Mouse (Mus musculus) CD4-positive, CD25-positive, alpha-beta regulatory T cell, adult 9 weeks (primary cell): ENCODE measurements around the gene Ppp2r5e. TPM values are rescaled to one million over a fixed set of nuclear protein-coding genes. Genes with fewer than 3 reads are reported as not detected.

Source experiments
- polyA plus RNA-seq: library from polyadenylated mRNA; unstranded; fragments of 100-300 nt; shearing (Covaris generic); gene quantifications from one replicate; pipeline ENCODE4 v1.2.1, GENCODE M21; 2017

Ppp2r5e gene
- polyA plus RNA-seq: 3.6 TPM

DNA sequence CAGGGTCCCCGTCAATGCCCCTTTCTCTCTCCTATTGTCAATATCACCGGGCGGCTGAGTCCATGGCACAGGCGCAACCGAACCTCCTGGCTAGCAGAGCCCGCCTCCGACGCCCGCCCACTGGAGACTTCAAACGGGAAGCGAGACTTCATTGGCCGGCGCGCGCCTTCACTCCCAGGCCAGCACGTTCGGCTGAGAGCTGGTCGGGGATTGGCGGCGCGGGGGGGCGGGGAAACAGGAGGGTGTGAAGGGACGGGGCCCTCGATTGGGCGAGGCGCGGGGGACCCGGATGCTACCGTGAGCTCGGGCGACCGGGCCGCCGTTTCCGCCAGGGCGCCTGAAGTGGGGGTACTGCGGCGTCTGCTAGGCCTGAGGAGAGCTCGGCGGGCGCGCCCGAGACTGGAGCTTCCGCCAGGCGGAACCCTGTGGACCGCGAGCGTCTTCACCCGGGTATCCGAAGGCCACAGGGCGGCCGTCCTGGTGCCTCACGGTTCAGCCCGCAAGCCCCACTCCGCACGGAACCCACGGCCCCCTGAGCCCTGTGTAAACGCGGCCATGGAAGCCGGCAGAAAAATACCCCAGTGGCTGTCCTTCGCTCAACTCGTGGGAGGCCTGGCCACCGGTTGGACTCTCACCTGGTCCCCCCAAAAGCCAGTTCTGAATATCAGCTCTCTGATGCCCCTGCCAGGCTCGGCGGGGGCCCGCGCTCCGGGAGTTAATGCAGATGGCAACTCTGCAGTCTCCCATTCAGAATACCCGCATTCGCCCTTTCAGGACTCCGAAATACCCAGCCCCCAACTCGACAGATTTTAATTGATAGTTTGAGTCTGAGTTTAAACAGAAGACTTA lies at the start of gene Ppp2r5e:
TSS of gene Ppp2r5e (minus strand) at position 92 of the 849 bp plus-strand sequence.

DNA sequence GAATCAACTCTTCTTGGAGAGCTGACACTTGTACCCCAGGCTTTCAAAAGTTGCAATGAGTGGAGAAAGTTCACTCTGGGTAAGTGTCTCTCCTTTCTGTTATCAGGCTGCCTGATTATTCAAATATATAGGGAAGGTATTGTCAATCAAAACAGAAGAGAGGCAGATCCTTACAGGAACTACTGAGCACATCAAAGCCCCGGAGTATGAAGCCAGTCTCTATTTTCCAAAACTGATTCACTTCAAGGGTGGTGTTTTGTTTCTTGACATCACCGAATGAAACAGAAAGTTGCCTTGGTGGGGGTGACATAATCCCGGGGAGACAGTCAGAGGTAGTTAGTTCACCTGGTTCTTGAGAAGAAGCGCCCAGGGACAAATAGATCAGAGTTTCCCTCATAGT lies 179.4 kb downstream of the Ppp2r5e start, which contains the start of gene Gphb5:
TSS of gene Gphb5 (minus strand) at position 101 of the 400 bp plus-strand sequence.

Other genes with a start within 250 kb of the Ppp2r5e start
- not detected for gene Gphb5, start 179.5 kb downstream of the Ppp2r5e start, polyA plus RNA-seq
- gene Wdr89, start 73.3 kb upstream of the Ppp2r5e start, polyA plus RNA-seq: 19.5 TPM
- 6.6 TPM for gene Sgpp1, start 139.5 kb upstream of the Ppp2r5e start, polyA plus RNA-seq
- 16.6 TPM for gene Syne2, start 221.9 kb upstream of the Ppp2r5e start, polyA plus RNA-seq